Mouse (Mus musculus) intestine, embryonic 16.5 days (tissue): ENCODE measurements at regions not wholly inside any gene's neighbourhood (a gene's known extent, or its start where the extent isn't known, plus 50 kb on each side); places are given as distances from the start of the nearest gene placed in this dataset.
A peak's percentile ranks its signal among the peaks of the same experiment; 100 is the strongest.

Experiments used
- ATAC-seq: fragments of 200-750 bp; cut with Nextera tagmentation; 2 replicates; pipeline ENCODE4 v1.8.0; 2017; ENCODE audit warnings: moderate TSS enrichment, moderate library complexity
- H3K27ac ChIP-seq: fragments of 300-500 bp; sonication (generic); 2 replicates; pipeline ENCODE4 v1.5.1; 2014; ENCODE audit warnings: mild to moderate bottlenecking, low read length
- H3K27me3 ChIP-seq: fragments of 300-500 bp; sonication (generic); replicated peaks from 2 replicates; pipeline ENCODE4 v1.6.1; 2014; ENCODE audit warnings: low read length, control low read depth, mixed read lengths; ENCODE audit not compliant: control insufficient read depth, insufficient read depth
- H3K36me3 ChIP-seq: fragments of 300-500 bp; sonication (generic); 2 replicates; pipeline ENCODE4 v1.6.1; 2014; ENCODE audit warnings: low read length, control low read depth; ENCODE audit not compliant: control insufficient read depth, insufficient read depth
- H3K4me1 ChIP-seq: fragments of 300-500 bp; sonication (generic); 2 replicates; pipeline ENCODE4 v1.6.1; 2014; ENCODE audit warnings: low read length, control low read depth, mixed read lengths; ENCODE audit not compliant: control insufficient read depth, insufficient read depth
- H3K4me2 ChIP-seq: fragments of 300-500 bp; sonication (generic); 2 replicates; pipeline ENCODE4 v1.6.1; 2014; ENCODE audit warnings: low read depth, low read length, control low read depth
- H3K4me3 ChIP-seq: fragments of 300-500 bp; sonication (generic); 2 replicates; pipeline ENCODE4 v1.5.1; 2014; ENCODE audit warnings: mild to moderate bottlenecking, low read length
- H3K9ac ChIP-seq: fragments of 300-500 bp; sonication (generic); 2 replicates; pipeline ENCODE4 v1.6.1; 2014; ENCODE audit warnings: low read depth, low read length
- H3K9me3 ChIP-seq: fragments of 300-500 bp; sonication (generic); 2 replicates; pipeline ENCODE4 v1.6.1; 2016; ENCODE audit warnings: low read length, control low read depth; ENCODE audit not compliant: control insufficient read depth
- WGBS: fragments of 180-500 bp; shearing (Covaris S2); extraction: QIAGEN DNeasy Blood & Tissue Kit; methylation state at CpG from one replicate; pipeline ENCODE4 v1.1.7; 2014; 5-methylcytosine and 5-hydroxymethylcytosine counted together

- Histone ChIP-seq H3K9me3 (no peaks in the 10 kb centered on the region), H3K27me3 (0 out of 2 replicates have a peak, but pooled peaks cover 3% of the 10 kb centered on the region), H3K4me1 (no peaks in the 10 kb centered on the region), H3K9ac (no peak overlapping the region), H3K4me2 (no peak overlapping the region), H3K36me3 (no peaks in the 10 kb centered on the region), H3K27ac (no peak overlapping the region), H3K4me3 (no peak overlapping the region)
- WGBS: 84% methylated on average over 6 of the region's 6 CpGs
- ATAC-seq: peak; percentile 84
These were observed 444.0 kb downstream of the Slc16a7 start for GRCm38 (mm10) chr10:124945257-124945656.

- Histone ChIP-seq H3K36me3 (no peaks in the 10 kb centered on the region), H3K4me3 (no peak overlapping the region), H3K4me1 (no peaks in the 10 kb centered on the region), H3K27ac (no peak overlapping the region), H3K9me3 (no peaks in the 10 kb centered on the region), H3K4me2 (no peak overlapping the region), H3K27me3 (0 out of 2 replicates have a peak, but pooled peaks cover 3% of the 10 kb centered on the region), H3K9ac (no peak overlapping the region)
- no peak for ATAC-seq
- 56% methylated on average over 12 of the region's 12 CpGs for WGBS
These were observed 447.1 kb downstream of the Slc16a7 start for GRCm38 (mm10) chr10:124942214-124942613.

- no peak for ATAC-seq
- 72% methylated on average over 2 of the region's 2 CpGs for WGBS
These were observed 462.0 kb downstream of the Slc16a7 start for GRCm38 (mm10) chr10:124927218-124927617.

GRCm38 (mm10) chr10:124900044-124900443, 489.2 kb downstream of the Slc16a7 start:
- Histone ChIP-seq H3K27ac (no peak overlapping the region), H3K36me3 (no peaks in the 10 kb centered on the region), H3K27me3 (no peaks in the 10 kb centered on the region), H3K4me2 (no peak overlapping the region), H3K9ac (no peak overlapping the region), H3K4me1 (no peaks in the 10 kb centered on the region), H3K9me3 (no peaks in the 10 kb centered on the region), H3K4me3 (no peak overlapping the region)
- 86% methylated on average over 12 of the region's 12 CpGs for WGBS
- no peak for ATAC-seq

More at GRCm38 (mm10) chr10:124927218-124927617, 462.0 kb downstream of the Slc16a7 start:
- H3K9ac ChIP-seq: no peak overlapping the region
- no peak overlapping the region for H3K4me2 ChIP-seq
- no peaks in the 10 kb centered on the region for H3K27me3 ChIP-seq
- H3K36me3 ChIP-seq: no peaks in the 10 kb centered on the region
- H3K9me3 ChIP-seq: no peaks in the 10 kb centered on the region
- no peak overlapping the region for H3K4me3 ChIP-seq
- no peak overlapping the region for H3K27ac ChIP-seq
- no peaks in the 10 kb centered on the region for H3K4me1 ChIP-seq

GRCm38 (mm10) chr10:124878525-124878924, 510.7 kb downstream of the Slc16a7 start:
- no peaks in the 10 kb centered on the region for H3K9me3 ChIP-seq
- H3K36me3 ChIP-seq: no peaks in the 10 kb centered on the region
- H3K4me3 ChIP-seq: no peak overlapping the region
- H3K27ac ChIP-seq: no peak overlapping the region
- no peaks in the 10 kb centered on the region for H3K4me1 ChIP-seq
- H3K4me2 ChIP-seq: no peak overlapping the region
- no peak overlapping the region for H3K9ac ChIP-seq
- no peaks in the 10 kb centered on the region for H3K27me3 ChIP-seq
- ATAC-seq: no peak

- Histone ChIP-seq H3K27me3 (no peaks in the 10 kb centered on the region), H3K27ac (no peak overlapping the region), H3K4me2 (no peak overlapping the region), H3K36me3 (no peaks in the 10 kb centered on the region), H3K4me1 (no peaks in the 10 kb centered on the region), H3K9ac (no peak overlapping the region), H3K4me3 (no peak overlapping the region), H3K9me3 (no peaks in the 10 kb centered on the region)
- ATAC-seq: no peak
- WGBS: 95% methylated on average over 2 of the region's 2 CpGs
These were observed 511.6 kb downstream of the Slc16a7 start for GRCm38 (mm10) chr10:124877706-124878105.

GRCm38 (mm10) chr10:124872211-124872610, 517.1 kb downstream of the Slc16a7 start:
- 62% methylated on average over 2 of the region's 2 CpGs for WGBS
- ATAC-seq: no peak
- Histone ChIP-seq H3K4me2 (no peak overlapping the region), H3K9ac (no peak overlapping the region), H3K27me3 (no peaks in the 10 kb centered on the region), H3K27ac (no peak overlapping the region), H3K4me3 (no peak overlapping the region), H3K4me1 (no peaks in the 10 kb centered on the region), H3K36me3 (no peaks in the 10 kb centered on the region), H3K9me3 (no peaks in the 10 kb centered on the region)

GRCm38 (mm10) chr10:124842546-124843113, 546.6 kb downstream of the Slc16a7 start:
- H3K4me1 ChIP-seq: no peaks in the 10 kb centered on the region
- 53% methylated on average over 8 of the region's 8 CpGs for WGBS
- H3K27ac ChIP-seq: no peak overlapping the region
- H3K9ac ChIP-seq: 0 out of 2 replicates have a peak overlapping the region, but pooled peaks have one; percentile 25
- no peaks in the 10 kb centered on the region for H3K27me3 ChIP-seq
- no peak overlapping the region; the same call in 1 of the 2 replicates for H3K4me3 ChIP-seq
- no peaks in the 10 kb centered on the region for H3K9me3 ChIP-seq
- H3K36me3 ChIP-seq: no peaks in the 10 kb centered on the region
- H3K4me2 ChIP-seq: 0 out of 2 replicates have a peak overlapping the region, but pooled peaks have one; percentile 11
- peak; percentile 97 for ATAC-seq

- Histone ChIP-seq H3K9me3 (no peaks in the 10 kb centered on the region), H3K4me3 (no peak overlapping the region), H3K4me1 (no peaks in the 10 kb centered on the region), H3K27me3 (no peaks in the 10 kb centered on the region), H3K9ac (no peak overlapping the region), H3K27ac (no peak overlapping the region), H3K36me3 (no peaks in the 10 kb centered on the region), H3K4me2 (no peak overlapping the region)
- 73% methylated on average over 4 of the region's 4 CpGs for WGBS
- no peak for ATAC-seq
These were observed 555.3 kb downstream of the Slc16a7 start for GRCm38 (mm10) chr10:124833930-124834329.
